Mouse (Mus musculus) bone marrow, adult 2 months (tissue): ENCODE results near the gene Prlhr.

Source experiments
- CTCF ChIP-seq: fragments of 200-500 bp; IDR thresholded peaks from 2 replicates; pipeline ENCODE4 v1.5.1; 2011; ENCODE audit warnings: low read length, control low read depth; ENCODE audit not compliant: control insufficient read depth, insufficient read depth
- POLR2A ChIP-seq: fragments of 200-500 bp; IDR thresholded peaks from 2 replicates; pipeline ENCODE4 v1.6.1; 2011; ENCODE audit warnings: low read depth, mild to moderate bottlenecking, control low read depth, low read length, borderline replicate concordance; ENCODE audit not compliant: control insufficient read depth

- TF ChIP-seq CTCF, result no peak
- TF ChIP-seq POLR2A, result no peak
Measured at GRCm38 (mm10) chr19:60463440-60463839, 4.7 kb downstream of the Prlhr start.
